Mouse (Mus musculus) lung, postnatal 10 days (tissue): Measurements from ENCODE around the gene Bcl6.
A peak's percentile ranks its signal among the peaks of the same experiment; 100 is the strongest.

Experiments
- DNase-seq: peaks from one replicate; pipeline ENCODE4 v3.0.0; 2021

Bcl6 gene

DNA sequence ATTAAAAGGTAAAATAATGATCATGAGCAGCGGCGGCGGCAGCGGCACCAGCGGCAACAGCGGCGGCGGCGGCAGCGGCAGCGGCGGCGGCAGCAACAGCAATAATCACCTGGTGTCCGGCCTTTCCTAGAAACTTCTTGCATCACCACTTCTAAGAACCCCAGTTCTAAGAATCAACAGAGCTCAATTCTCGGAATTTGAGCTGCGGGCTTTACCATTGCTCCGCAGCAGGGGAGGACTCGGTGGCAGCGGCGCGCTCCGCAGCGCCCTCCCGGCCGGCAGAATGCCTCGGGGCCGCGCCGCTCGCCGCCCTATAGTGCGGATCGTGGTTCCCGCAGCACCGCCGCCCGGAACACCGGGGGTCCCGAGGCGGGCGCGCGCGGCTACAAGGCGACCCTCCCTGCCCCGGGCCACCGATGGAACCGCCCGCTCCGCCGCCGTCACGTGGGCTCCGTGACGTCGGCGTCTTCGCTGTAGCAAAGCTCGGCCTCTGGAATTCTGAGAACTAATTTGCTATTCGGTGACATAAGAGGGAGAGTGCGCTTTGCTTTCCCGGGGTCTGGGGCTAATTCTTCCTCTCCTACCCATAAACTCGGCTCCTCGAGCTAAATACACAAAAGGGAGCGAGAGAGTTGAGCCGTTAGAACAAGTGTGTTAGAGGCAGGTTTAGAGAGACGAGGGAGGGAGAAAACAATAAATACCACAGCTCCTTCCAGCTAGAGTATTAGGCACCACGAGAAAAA, at the start of gene Bcl6, which contains the start of gene Gm37419:
TSS of gene Bcl6 (minus strand) at position 387 of the 743 bp plus-strand sequence.
TSS of gene Gm37419 (plus strand) at position 17 of the 743 bp plus-strand sequence.
- peak; percentile 92 for DNase-seq

DNA sequence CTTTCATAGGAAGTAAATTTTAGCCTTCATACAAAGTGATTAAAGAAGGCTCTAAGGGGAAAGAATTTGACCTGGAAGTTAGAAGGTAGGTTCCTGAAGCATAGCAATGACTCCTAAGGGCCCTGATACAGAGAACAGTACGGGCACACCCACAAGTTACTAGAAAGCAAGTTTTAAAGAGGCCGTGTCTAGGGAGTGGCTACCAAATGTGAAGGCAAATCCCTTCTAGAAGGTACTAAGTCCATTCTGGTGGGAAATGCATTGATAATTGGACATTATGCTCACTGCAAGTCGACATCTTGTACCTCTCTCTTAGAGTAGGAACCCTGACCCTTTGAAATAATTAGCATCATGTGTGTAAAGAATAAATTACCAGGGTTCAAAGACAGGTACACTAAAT, 47.7 kb upstream of the Bcl6 start:
- no peak for DNase-seq

DNA sequence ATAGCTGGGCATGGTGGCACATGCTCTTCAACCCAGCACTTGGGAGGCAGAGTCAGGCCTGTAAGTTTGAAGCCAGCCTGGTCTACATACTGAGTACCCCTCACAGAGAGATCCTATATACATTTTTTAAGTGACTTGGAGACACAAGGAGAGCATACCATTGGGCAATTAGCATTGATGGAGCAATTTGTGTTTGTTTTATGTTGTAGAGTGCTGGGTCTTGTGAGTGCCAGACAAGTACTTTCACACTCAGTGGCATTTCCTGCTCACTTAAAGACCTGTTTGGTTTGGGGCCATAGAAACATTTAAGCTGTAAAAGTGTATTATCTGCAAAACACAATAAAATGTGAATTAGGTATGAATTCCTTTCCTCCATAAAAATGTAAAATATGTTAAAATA, 47.1 kb upstream of the Bcl6 start:
- DNase-seq, result no peak

DNA sequence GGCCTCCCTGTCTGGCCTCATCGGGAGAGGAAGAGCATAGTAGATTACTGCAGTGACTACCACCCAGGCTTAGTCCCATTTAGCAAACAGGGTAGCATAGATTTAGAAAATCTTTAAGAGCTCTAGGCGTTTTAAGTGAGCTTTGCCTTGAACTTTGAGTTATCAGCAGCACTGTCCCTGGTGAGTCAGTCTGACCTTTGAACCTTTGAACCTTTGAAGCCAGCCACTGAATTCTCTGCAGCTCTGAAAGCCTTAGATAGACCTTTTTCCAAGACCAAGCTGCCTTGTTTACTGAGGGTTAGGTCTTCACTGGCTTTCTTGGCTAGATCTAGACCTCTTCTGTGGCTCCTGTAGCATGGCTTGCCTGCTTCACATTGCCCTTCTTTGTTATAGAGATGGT, 45.8 kb upstream of the Bcl6 start:
- no peak for DNase-seq

DNA sequence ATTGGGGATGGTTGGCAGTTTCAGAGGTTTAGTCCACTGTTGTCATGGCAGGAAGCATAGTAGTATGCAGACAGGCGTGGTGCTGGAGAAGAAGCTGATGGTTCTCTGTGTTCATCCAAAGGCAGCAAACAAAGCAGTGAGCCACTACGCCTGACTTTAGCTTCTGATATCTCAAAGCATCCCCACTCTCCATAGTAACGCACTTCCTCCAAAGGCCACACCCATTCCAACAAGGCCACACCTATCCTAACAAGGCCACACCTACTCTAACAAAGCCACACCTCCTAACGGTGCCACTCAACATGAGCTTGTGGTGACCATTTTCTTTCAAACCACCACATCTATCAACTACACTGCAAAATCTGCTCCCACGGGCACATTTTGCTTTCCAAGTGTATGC, 44.6 kb upstream of the Bcl6 start:
- no peak for DNase-seq

DNA sequence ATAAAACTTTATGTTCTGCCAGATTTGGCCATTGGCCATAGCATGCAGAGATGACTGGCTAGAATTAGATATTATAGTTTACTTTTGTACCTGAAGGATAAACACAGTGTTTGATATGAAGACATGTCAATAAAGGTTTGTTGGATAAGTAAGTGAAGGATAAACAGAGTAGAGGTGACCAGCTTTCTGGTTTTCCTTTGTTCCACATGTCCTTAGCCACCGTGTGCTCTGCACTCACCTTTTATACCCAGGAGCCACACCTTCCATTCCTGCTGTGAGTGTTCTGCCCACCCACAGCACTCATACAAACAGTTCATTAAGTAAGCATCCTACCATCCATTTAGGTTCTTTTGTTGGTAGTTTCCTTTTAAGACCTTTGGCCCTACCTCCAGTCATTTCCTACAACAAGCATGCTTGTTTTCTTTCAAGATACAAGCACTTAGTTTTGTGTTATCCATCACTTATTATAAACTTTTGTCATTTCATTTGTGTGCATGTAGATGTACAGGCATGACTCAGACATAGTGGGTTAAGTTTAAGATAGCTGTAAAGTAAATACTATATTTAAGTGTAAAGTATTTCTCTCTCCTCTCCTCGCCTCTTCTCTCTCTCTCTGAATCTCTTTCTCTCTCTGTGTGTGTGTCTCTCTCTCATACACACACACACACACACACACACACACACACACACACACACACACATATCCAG, 41.5 kb upstream of the Bcl6 start:
- no peak for DNase-seq

DNA sequence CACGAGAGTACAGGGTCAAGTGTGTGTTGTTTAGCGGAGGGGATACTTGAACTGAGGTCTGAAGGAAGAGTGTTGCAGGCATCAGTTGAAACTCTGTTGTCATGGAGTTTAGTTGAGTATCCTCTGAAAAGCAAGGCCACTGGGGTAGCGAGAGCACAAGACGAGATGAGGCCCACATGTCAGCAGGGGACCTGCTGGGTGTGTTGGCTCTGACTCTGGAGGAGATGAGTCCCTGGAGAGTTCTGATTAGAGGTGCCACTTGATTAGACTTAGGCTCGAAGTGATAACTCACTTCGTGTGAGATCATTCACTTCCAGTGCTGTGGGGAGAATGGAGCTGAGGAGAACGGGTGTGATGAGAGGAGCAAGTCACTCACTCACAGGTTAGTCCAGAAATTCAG, 36.8 kb upstream of the Bcl6 start:
- DNase-seq, result no peak

DNA sequence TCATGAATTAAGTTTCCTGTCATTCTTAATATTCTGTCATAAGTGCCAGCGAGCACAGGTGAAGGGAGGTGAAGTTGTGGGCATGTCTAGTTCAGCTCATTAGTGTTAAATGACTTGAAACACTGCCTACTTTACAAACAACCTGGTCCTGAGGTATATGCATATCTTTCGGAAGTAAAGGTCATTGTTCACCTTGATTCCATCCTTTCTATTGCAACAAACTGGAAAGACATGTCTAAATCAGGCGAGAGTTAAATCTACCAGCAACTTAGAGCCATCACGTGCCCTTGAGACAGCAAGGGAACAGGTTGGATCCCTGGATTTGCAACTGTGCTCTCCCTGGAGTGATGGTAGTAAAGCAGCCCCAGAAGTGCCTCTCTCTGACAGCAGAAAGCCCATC, 34.0 kb upstream of the Bcl6 start:
- DNase-seq, result no peak

DNA sequence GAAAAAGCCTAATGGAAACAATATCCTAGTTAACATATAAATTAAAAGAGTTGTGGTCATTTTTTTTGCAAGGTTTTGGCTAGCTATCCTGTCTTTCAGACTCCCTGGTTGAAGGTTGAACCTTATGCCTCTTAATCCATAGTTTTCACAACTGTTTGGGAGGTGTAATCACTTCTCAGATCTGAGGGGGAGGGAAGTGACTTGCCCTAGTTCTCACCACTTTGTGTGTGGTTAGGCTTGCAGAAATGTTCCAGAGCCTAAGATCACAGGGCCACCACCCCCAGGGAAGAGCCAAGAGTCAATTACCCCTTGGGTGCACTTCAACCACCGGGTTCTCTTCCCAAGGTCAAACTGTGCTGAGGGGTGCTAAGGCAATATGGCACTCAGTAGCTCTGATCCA, 33.1 kb upstream of the Bcl6 start:
- DNase-seq, result no peak

DNA sequence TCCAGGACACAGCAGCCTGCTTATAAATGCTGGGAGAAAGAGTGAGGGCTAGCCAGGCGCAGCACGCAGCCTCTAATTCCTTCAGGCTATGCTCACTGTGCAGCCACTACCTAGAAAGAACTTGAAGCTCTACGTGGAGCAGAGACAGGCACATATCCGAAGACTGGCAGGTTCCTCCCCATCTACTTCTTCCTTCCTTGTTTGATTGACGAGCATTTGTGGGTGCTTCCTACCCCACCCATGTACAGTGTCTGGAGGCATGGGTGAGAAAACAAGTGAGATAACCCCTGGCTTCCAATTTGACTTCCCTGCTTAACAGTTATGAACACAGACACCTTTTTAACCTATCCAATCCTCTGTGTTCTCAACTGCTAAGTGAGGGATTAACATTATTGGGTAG, 28.1 kb upstream of the Bcl6 start:
- DNase-seq, result no peak

DNA sequence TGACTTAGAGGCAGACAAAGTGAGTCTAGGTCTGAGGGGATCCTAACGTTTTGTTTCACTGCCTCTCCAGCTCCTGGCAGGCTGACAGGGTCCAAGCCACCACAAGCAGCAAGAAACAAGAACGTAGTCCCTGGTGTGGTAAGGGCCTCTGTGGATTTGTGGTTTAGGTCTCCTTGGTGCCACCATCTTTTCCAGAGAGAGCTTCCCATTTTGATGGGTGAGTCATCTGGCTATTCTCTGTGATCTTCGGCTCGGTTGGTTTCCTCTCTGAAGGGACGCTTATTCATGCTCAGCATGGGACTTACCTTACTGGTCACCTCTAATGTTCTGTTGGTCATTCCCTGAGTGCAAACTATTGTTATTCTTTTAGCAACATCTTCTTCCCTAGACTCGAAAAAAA, 27.6 kb upstream of the Bcl6 start:
- DNase-seq, result no peak

DNA sequence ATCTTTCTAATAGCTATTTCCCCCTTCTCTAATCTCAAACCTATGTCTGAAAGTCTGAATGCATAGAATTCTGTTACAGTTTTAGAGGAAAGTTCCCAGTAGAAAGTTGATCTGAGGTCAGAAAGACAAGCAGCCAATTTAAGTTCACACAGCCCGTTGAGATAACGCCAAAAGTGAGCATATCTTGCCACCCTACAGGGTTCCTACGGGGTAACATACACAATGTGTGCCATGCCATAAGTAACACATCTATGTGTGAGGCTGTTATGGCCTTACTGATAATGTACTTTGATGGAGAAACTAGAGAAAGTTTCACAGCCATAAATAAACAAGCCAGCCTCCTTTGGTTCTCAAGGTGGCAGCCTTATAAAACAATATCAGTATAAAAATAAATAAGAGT, 25.7 kb upstream of the Bcl6 start:
- DNase-seq, result no peak

DNA sequence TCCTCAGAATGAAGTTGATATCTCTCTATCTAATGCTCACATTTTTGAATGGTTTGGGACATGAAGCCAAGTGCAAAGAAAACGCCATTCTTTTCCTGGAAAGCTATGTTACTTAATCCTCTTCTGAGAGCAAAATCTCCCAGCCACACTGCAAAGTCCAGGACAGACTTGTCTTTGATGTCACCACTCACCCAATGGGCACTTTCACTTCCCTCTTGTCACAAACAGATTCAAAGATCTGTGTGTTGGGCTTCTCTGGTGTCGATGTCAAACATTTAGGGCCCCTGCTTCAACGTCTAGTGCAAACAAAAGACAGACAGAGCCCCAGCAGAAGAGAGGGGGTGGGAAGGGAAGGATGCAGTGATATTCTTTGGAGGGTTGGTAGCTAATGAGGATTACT, 23.4 kb upstream of the Bcl6 start:
- no peak for DNase-seq

DNA sequence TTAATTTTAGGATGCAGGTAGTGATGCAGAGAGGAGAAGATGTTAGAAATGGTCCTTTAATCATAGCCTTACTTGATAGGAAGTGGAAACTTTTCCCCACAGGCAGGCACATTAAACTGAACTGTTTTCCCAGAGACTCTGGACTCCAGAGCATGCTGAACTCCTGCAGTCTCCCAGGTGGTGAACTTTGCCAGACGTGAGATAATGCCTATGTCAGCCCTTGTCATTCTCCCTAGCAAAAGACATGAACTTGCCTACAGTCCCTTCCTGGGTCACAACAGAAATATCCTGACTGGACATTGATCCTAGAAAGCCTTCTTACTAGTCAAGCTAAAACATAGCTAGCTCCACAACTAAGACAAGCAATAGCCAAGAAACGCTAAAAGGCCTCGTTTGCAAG, 22.7 kb upstream of the Bcl6 start:
- DNase-seq, result no peak

DNA sequence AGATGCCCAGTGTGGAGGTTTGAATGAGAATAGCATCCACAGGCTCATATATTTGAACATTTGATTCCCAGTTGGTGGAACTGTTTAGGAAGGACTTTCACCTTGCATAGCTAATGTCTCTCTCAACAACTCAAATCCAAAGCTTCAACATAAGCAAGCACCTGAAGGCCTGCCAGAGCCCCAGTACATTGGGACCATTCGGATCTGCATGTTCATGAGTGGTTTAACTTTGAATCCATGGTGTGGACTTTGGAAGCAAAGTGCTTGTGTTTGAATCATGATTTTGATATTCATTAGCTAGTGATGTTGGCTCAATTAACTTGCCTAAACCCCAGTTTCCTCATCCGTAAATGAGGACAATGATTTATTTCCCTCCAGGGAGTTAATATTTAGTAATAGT, 21.2 kb upstream of the Bcl6 start:
- DNase-seq, result no peak

DNA sequence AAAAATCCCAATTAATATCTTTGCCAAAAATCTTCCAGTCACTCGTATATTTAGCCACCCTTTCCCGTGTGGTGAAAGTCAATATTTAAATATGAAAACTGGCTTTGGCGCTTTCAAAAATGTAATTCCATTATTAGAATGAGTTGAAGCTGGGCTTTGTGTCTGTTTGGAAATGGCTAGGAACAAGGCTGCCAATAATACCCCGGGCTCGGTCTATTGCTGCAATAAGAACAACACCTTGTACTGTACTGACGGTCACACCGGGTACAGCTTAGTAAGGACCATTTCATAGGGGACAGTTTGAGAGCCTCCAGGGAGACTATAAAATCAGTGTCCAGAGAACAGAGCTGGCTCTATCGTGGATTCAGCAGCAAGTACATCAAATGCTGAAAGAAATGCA, 17.3 kb upstream of the Bcl6 start:
- DNase-seq, result no peak

DNA sequence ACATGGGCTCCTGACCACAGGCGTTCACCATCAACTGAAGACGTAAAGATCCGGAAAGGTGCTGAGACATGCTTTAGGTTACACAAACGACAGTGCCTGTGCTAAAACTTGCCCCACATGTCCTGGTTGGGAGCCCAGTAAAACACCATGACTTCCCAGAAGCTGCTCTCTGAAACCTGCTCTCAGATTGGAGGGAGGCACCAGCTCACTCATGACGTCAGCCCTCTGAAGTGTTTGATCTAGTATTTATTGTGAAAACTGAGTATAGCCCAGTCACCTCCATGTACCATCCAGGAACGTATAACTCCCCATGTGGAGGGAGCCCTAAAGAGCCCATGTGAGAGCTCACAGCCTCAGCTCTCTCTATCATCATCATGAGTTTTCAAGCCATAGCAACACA, 9.3 kb upstream of the Bcl6 start:
- DNase-seq, result no peak

DNA sequence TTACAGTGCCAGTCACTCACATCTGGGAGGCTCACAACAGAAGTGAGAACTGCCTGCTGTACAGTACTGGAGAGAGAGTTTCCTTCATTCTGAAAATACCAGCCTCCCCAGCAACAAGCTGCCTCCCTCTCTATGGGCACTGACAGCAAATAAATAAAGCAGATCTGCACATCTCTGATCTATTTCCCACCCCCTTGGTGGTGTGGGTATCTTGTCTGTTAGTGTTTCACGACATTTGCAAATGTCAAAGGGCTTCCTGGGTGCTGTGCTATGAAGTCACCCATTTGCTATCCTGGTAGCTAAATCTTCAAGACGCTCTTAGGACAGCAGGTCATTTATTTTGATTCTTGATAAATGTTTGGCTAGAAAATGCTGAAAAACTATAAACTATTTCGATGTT, 8.6 kb upstream of the Bcl6 start:
- no peak for DNase-seq

DNA sequence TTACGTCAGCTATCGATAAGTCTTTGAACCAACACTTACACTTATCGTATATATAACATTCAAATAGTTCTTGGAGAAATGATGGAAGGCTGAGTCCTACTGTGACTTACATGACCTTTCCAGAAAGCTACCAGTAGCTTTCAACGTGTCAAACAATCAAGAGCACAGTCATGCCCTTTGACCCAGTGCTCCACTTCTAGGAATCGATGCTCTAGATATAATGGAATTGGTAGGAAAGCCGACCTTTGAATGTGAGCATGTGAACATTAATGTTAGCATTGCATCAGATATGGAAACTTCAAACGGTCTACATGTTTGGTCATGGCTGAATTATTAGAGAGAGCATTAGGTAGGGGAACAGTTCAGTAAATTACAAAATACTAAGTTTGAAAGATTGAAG, 7.7 kb upstream of the Bcl6 start:
- DNase-seq, result no peak

DNA sequence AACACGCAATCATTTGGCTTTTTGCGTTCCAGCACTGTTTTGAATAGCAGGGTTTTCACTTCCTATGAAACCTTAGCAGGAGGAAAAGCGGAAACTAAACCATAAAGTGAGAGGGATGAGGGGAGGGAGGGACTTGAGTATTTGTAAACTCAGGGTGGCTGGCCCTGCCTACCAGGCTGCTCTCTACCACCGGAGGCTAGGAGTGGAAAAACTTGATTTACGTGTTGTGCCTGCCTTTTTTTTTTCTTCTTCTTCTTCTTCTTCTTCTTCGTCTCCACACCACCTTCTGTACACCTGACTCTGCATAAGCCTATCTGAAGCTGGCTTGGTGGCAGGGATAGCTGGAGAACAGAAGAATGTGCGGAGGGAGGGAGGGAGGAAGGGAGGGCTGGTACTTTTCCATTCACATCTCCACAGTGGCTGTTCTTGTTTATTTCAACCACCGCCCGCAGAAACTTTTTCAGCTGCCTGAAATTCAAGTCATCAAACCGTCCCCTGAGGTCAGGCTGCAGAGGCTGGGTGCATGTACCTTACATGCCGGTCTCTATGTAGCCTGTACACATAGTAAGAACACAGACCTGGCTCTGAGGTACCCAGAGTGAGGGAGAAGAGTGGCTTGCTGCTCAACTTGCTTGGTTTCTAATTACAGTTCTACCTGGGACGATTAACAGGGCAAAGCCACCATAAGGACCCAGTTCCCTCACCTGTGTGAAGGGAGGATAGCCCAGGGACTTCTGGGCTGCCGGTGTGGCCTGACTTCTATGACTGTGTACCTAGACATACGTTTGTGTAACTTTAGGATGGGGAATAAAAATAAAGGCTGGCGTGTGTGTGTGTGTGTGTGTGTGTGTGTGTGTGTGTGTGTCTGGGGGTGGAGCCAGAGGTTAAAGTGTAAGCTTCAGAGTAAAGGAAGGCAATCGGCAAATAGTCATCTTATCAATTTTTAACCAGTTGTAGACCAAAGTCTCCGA, 5.0 kb upstream of the Bcl6 start:
- peak; percentile 52 for DNase-seq

DNA sequence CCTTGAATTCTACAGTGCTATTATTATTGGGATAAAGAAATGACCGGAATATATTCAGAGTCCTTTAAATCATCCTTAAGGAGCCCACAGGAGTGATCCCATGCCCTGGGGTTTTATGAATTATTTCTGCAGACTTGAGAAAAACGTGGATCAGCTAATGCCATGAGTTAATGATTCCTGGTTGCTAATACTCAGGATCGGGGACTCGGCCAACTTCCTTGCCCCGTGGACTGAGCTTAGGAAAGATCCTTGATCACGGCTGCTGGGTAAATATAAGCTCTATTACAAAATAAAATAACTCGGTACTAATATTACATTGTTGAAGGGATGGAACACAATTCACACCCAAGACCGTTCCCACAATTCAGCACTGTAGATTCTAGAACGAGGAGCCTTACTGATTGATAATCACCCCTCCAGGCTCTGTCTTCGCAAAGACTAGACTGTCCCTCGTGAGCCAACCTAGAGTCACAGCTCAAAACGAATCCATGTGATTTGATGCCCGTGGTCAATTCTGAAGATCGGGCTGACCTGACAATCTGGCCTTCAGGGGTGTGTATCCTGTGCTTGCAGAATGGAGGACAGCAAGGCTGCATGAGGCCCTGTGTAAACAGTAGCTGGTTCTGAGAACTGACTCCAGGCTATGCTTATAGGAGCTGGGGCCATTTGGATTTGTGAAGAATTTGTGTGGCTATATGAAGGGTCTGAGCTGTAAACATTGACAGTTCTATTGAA, 3.4 kb upstream of the Bcl6 start:
- no peak for DNase-seq

DNA sequence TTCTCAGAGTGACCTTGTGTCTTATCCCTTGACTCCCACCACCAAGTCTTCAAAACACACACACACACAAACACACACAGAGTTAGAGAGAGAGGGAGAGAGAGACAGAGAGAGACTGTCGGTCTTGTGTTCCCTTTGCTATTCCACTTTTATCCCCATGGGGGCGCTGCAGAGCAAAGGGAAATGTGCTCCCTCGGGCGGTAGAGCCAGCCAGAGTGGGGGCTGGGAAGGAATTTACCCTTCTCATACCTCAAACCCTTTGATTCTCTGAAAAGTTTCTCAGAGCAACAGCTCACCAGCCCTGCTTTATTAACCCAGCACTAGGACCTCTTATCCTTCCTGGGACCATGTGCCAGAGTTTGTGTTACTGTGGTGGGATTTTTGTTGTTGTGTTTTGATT, 2.5 kb upstream of the Bcl6 start:
- DNase-seq, result peak; percentile 94
